Mouse (Mus musculus) heart, adult 11 months (tissue): ENCODE results near the gene Gm21870.
"Not testable (repeated sequence)": the region's sequence is repeated elsewhere in the genome, so short reads cannot be mapped to it uniquely, and the experiment has no call there.

Source experiments
- DNase-seq: peaks from one replicate; pipeline ENCODE4 v3.0.0; 2022

Gene Gm21870

DNA sequence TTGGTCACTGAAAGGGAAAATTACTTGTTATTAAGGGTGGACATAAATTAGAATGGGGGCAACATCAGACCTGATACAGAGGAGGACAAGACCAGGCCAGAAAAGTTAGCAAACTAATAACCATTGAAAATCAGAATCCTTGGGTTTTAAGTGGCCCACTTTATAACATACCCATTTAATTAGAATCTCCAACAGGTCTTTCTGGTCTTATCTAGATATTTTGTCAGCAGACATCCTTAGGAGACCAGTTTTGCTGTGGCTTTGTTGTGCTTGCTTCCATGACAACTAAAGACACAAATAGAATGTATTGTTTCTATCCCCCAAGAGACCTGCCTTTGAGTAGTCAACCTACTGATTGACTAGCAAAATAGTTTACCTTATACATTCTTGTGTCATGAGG, at the start of gene Gm21870:
Gene Gm21870, minus strand, starts transcription at position 101 of the 400 bp plus-strand sequence.
- DNase-seq: not testable (repeated sequence)

DNA sequence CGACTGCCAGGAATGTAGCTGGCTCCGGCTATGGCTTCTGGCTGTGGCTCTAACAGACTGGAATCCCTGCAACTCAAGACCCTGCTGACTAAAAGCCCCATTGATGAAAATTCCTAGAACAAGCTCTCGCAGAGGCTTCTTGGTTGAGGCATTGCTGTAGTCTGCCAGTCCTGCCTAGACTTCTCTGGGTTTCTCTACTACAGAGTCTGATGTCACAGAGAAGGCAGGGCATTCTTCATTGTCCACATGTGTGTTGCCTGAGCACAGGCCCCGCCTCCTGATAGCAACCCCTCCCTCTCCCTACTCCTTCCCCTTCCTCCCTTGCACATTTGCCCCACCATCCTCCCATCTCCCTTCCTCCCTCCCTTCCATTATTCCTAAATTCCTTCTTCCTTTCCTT, 30.2 kb downstream of the Gm21870 start, which contains the start of gene Btbd35f6:
Gene Btbd35f6, minus strand, starts transcription at position 101 of the 400 bp plus-strand sequence.
- not testable (repeated sequence) for DNase-seq
